Mouse (Mus musculus) CH12.LX (cell line): ENCODE data around the gene Snta1.

Experiments used
- CHD1 ChIP-seq: IDR thresholded peaks from 2 replicates; pipeline ENCODE4 v1.6.1; 2012; ENCODE audit warnings: low read depth, low read length, improper control_type of control experiment, inconsistent platforms
- EP300 ChIP-seq: IDR thresholded peaks from 2 replicates; pipeline ENCODE4 v1.6.1; 2011; ENCODE audit warnings: low read length, improper control_type of control experiment
- ETS1 ChIP-seq: conservative IDR thresholded peaks from 2 replicates; pipeline ENCODE4 v1.6.1; 2012; ENCODE audit warnings: low read depth, mild to moderate bottlenecking, inconsistent platforms, low read length, improper control_type of control experiment, moderate library complexity
- NELFE ChIP-seq: IDR thresholded peaks from 2 replicates; pipeline ENCODE4 v1.6.1; 2011; ENCODE audit warnings: low read depth, low read length, improper control_type of control experiment
- POLR2A ChIP-seq: IDR thresholded peaks from 2 replicates; pipeline ENCODE4 v1.6.1; 2011; ENCODE audit warnings: low read depth, mild to moderate bottlenecking, improper control_type of control experiment, low read length
- TCF12 ChIP-seq: IDR thresholded peaks from 2 replicates; pipeline ENCODE4 v1.6.1; 2014; ENCODE audit warnings: low read depth, mild to moderate bottlenecking, inconsistent platforms, low read length, improper control_type of control experiment
- ZKSCAN1 ChIP-seq: IDR thresholded peaks from 2 replicates; pipeline ENCODE4 v1.6.1; 2012; ENCODE audit warnings: low read depth, inconsistent platforms, low read length, improper control_type of control experiment, borderline replicate concordance
- ZMIZ1 ChIP-seq: IDR thresholded peaks from 2 replicates; pipeline ENCODE4 v1.6.1; 2012; ENCODE audit warnings: low read depth, mild to moderate bottlenecking, inconsistent platforms, low read length, improper control_type of control experiment

DNA sequence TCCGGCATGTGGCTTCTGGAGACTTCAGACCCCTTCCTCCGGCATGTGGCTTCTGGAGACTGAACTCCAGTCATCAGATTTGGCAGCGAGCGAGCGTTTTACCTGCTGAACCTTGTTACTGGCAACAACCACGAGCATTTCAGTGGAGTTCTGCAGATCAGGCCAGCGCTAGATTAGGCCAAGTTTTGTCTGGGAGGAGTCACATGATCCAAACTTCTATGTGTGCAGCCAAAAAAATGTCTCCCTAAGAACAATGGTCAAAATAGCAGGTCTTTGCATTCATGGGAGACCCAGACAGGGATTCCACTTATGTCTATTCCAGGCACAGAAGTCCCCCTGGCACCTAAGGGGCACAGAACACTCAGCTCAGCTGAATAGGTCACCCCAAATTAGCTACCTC is 9.6 kb downstream of the Snta1 start:
- TF ChIP-seq NELFE (no peak), CHD1 (no peak), POLR2A (no peak), ETS1 (no peak), TCF12 (no peak), EP300 (no peak), ZMIZ1 (no peak), ZKSCAN1 (no peak)
